Mouse (Mus musculus): ENCODE data around the gene Mospd3.

GRCm38 (mm10) chr5:137580246-137580645 lies 20.6 kb downstream of the Mospd3 start:
- TF ChIP-seq GATA1 (IDR thresholded peaks at IDR 0.05; ENCODE audit: borderline replicate concordance, low read length) (no peak), FLI1 (IDR thresholded peaks at IDR 0.05; ENCODE audit: low read length) (no peak)
